Mouse (Mus musculus): ENCODE data around the gene Sf1.
A peak's percentile ranks its signal among the peaks of the same experiment; 100 is the strongest.

The Sf1 gene

GRCm38 (mm10) chr19:6399285-6400095 lies 36.0 kb downstream of the Sf1 start, which contains the start of gene Rasgrp2:
Gene Rasgrp2 (plus strand): TSS chr19:6399340.
- no peak for DNase-seq (ENCODE audit: low read depth)

DNA sequence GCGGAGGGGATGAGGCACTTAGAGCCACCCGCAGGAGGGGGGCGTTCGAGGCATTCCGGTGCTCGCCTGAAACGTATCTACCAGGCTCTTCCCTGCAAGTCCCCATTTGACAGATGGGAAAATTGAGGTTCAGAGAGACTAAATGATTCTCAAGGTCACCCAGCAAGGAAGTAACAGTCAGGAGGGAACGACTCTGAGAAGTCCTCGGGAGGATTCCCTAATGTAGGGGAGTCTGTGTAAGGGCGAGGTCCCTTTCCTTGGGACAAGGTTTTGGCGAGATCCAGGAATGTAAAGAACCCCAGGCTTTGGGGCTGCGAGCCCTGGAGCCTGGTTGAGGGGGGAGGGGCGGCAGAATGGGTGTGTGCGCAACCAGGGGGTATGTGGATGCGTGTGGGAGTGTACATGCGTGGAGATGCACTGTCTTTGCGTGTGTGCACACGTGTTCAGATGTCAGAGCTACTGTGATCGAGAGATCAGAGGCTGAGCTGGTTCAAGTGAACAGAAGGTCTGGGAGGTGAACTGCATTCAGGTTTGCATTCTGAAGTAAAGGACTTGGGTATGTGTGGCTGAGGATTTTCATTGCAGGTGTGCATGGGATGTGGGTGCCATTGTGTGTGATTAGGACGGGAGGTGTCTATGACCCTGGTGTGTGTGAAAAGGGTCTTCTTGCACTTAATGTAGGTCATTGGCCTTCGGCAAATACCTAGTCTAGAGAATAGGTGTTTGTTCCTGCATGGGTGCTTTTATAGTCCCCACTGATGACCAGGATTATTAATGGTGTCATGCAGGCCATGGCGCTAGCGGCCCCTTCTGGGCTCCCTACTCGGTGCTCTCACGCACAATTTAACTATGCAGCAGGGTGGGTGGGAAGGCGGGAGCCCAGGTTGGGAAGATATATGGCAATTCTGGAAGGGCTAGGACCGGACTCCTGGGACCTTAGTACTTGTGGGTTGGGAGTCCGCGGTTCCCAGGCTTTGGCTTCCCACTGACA lies 36.9 kb downstream of the Sf1 start:
- no peak for DNase-seq (ENCODE audit: low read depth)

- DNase-seq (ENCODE audit: low read depth) = peak; percentile 44
These were observed 37.8 kb downstream of the Sf1 start for GRCm38 (mm10) chr19:6401131-6401815.

DNA sequence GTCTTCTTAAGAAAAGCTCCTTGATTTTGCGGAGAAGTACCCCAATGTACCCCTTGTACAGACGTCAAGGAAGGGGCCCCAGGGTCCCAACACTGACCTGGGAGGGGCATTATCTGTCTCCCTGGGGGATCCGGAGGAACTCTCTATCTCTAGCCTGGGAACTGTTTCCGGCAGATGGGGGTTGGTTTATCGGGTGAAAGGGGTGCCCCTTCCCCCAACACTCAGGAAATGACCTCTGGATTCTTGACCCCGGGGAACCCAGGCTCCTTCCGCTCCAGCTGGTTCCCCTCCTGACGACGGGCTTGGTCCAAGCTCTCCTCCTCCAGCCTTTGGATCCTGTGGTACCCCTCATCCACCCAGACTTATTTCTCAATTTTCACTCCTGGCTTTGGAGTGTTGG lies 38.5 kb downstream of the Sf1 start:
- no peak for DNase-seq (ENCODE audit: low read depth)

GRCm38 (mm10) chr19:6403869-6404268 lies 40.4 kb downstream of the Sf1 start:
- DNase-seq (ENCODE audit: low read depth) = no peak

GRCm38 (mm10) chr19:6405433-6405832 lies 41.9 kb downstream of the Sf1 start:
- DNase-seq (ENCODE audit: low read depth) = no peak

GRCm38 (mm10) chr19:6407109-6407508 lies 43.6 kb downstream of the Sf1 start:
- no peak for DNase-seq (ENCODE audit: low read depth)

DNA sequence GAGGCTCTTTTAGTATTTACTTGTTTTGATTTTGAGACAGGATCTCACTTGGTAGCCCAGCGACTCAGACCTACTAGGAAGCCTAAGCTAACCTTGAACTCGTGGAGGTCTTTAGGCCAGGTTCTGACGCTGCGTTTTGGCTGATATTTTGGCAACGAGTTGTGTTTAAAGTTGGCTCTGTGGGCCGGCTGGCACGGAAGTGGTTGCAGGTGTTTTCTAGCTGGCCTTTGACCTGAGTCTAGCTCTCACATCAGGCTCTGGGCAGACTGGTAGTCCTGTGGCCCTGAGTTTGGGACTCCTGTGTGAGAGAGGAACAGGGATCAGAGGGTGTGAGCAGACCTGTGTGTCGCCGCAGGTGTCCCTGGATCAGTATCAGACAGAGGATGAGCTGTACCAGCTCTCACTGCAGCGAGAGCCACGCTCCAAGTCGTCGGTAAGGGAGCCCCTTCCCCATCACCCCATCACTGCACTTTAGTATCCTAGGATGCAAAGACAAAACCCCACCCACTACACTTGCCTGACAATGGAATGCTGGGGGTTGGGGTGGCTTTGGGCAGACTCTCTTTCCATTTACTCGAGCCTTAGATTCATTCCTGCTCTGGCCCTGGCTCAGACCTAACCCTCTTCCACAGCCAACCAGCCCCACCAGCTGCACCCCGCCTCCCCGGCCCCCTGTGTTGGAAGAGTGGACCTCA lies 44.5 kb downstream of the Sf1 start:
- no peak for DNase-seq (ENCODE audit: low read depth)

- no peak for DNase-seq (ENCODE audit: low read depth)
These were observed 45.3 kb downstream of the Sf1 start for GRCm38 (mm10) chr19:6408749-6409148.

DNA sequence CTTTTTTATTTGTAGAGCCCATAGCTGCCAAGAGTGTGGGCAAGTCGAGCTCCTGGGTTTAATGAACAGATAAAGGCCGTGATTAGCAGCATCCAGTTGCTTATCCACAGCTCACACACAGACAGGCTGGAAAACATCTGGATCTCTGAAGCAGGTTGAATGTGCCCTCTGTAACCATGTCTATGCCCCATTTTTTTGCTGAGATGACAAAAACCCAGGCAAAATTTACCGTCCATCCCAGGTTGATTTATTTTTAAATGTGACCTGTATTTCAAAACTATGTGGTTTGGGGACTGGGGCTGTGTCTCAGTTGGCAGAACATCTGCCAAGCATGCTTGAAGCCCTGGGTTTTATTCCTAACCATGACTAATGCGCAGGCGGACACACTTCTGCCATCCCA lies 45.7 kb downstream of the Sf1 start:
- DNase-seq (ENCODE audit: low read depth) = no peak

DNA sequence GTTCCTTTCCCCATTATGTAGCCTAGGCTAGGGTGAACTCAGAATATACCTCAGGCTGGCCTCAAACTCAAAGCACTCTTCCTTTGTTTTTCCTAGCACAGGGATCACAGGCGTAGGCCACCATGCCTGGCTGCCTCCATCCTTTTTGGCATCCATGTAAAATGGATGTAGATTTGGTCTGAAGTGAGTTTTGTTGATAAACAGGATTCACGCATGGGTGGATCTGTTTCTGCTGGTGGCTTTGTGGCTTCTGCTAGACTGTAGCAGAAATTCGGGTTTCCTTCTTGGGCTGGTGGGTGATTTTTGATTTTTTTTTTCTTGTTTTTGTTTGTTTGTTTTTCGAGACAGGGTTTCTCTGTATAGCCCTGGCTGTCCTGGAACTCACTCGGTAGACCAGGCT lies 46.4 kb downstream of the Sf1 start:
- no peak for DNase-seq (ENCODE audit: low read depth)

DNA sequence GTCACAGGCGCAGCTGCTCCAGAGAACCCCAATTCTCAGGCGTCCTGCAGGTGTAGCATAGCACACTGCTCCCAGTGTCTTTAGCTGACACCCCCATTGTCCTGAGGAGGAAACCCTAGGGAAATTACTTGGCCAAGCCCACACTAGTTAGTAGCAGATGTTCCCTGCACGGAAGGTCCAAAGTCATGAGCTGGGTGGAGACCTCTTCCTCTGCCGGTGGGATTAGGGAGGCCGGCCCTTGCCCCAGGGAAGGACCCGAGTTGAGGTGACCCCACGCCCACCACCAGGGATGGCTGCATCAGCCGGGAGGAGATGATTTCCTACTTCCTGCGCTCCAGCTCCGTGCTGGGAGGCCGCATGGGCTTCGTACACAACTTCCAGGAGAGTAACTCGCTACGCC lies 49.3 kb downstream of the Sf1 start:
- no peak for DNase-seq (ENCODE audit: low read depth)

DNA sequence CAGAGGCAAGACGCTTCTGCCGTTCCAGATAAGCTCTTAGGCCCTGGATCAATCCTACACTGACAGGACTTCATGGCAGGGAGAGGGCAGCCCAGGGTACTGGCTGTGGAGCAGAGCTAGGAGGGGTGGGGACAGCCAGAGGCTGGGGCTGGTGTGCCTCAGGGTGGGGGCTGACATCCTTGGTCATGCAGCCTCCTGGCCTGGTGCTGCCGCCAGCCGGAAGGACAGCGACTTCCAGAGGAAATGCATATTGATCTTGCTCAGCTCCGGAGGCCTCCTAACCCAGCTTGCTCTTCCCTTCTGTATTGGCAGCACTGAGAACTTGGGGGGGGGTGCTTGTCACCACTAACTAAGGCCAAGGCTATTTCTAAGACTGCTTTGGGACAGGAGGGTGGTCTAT lies 52.0 kb downstream of the Sf1 start:
- DNase-seq (ENCODE audit: low read depth) = no peak

DNA sequence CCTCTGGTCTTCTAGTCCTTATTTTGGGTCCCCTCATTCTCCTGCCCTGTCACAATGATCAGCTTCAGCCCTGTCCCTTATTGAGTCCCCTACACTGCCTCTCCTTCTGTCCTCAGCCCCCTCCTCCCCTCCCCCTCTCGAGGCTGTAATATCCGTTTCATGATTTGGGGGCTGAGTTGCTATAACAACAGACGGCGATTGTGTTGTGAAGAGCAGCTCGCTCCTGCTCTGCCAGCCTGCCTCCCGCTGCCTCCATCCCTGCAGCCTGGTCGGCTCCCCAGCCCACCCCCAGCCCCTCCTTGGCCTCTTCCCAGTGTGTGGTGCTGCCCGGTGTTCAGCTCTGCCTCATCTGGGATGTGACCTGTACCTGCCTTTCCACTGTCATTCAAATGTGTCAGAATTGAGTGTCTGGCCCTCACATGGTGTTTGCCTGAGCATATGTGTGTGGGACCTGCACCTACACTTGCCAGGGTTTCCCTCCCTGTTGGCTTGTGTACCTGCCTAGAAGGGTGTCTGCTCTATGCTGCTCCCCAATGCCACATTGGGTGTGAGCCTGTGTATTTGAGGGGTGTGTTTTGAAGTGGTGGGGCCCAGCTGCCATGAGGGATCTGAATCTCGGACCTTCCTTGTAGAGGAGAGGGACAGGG lies 52.8 kb downstream of the Sf1 start:
- no peak for DNase-seq (ENCODE audit: low read depth)

- no peak for DNase-seq (ENCODE audit: low read depth)
These were observed 53.6 kb downstream of the Sf1 start for GRCm38 (mm10) chr19:6416894-6417761.

DNA sequence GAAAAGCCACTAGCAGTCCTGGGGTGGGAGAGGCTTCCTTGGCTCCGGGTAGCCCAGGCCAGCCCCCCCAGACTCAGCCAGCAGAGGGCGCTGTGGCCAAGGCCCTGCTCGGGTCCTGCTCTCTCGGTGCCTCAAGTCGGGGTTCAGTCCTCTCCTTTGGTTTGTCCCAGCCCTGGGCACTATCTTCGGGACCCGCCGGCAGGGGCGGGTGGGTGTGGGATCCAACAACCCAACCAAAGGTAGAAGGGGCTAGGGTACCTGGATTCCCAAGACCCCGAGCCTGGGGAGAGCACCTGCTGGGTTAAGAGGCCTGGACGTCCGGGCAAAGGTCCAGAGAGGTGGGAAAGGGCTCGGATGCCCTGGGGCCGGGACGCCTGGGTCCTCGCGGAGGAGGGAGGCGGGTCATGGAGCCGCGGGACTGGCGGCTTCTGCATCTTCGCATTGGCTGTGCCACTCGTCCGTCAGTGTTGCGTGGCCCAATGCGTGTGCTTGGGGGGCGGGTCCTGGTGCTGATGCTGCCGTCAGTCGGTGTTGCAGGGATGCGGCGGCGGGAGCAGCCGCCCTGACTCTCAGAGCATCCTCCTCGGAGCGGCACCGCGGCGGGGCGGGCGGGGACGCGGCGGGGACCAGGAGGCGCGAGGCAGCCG lies 54.9 kb downstream of the Sf1 start, which contains the start of gene Nrxn2:
Nrxn2 (plus strand) TSS at position 499 of the 647 bp plus-strand sequence.
- peak; percentile 55 for DNase-seq (ENCODE audit: low read depth)

DNA sequence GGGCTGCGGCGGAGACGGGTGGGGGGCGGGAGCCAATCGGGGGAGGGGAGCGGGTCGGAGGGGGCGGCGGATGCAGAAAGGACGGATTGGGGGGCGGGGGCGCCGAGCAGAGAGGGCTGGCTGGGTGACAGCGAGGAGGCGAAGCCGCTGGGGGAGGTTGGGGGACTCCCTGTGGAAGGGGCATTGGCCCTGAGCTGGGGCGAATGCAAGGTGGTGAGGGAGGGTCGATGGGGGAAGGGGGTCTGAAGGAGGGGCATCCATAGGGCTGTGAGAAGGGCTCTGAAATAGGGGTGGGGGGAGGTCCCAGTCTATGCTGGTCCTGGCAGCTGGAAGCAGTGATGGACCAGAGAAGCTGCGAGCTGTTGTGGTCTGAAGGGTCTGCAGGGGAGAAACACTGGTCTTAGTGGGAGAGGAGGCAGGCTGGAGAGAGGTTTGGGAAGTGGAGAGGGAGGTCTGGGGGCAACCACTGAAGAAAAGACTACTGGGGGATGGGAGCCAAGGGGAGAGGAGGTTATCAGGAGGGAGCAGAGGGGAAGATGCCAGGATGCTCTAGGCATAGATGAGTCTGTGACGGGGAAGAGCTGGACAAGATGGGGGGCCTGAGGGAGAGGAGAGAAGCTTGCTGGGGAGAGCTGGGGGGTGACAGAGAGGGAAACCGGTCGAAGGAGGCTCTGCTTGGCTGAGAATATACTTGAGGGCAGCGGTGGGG lies 55.6 kb downstream of the Sf1 start:
- no peak for DNase-seq (ENCODE audit: low read depth)

GRCm38 (mm10) chr19:6419805-6420310 lies 56.4 kb downstream of the Sf1 start:
- no peak for DNase-seq (ENCODE audit: low read depth)
